Mouse (Mus musculus): Measurements from ENCODE around the gene Paxbp1. TPM values are rescaled to one million over a fixed set of nuclear protein-coding genes. Genes with fewer than 3 reads are reported as not detected.

Gene Paxbp1
- total RNA-seq, 2 experiments from 2014 or later: 30.5 to 42.7 TPM

DNA sequence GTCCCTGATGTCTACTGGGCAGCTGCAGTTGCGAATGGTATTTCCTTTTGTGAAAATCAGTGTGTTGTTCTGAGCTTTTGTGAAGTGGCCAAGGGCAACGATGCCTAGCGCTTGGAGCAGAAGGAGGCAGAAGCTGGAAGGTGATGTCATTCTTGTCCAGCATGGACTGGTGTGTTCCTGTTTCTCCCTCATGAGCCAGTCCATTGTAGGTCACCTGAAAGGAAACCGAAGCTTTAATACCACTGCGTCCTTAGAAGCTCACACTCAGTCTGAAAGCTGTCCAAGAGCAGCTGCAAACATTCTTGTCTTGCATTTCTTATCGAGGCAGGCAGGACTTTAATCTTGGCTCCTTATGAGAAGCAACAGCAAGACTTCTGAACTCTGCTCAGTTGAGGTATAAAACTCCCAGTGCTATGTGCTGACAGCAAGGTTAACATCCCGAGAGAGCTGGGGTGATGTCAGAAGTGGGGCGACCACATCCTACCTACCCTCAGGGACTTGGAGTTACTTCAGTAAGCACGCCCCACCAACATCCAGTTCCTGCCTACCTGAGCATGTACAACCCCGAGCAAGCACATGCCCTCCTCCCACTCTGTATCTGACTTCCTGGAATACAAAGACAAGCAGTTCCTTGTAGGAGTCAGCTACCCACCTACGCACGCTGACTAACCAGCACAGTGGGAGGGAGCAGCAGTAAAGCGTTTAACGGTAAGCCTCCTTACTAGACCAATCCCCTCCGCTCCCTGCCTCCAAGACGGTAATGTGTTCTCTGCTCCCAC, 11.9 kb upstream of the Paxbp1 start:
- no peak for DNase-seq (ENCODE audit: low spot score in 2 of 2)

GRCm38 (mm10) chr16:91055150-91055549, 10.8 kb upstream of the Paxbp1 start:
- DNase-seq (ENCODE audit: low spot score in 2 of 2): no peak

DNA sequence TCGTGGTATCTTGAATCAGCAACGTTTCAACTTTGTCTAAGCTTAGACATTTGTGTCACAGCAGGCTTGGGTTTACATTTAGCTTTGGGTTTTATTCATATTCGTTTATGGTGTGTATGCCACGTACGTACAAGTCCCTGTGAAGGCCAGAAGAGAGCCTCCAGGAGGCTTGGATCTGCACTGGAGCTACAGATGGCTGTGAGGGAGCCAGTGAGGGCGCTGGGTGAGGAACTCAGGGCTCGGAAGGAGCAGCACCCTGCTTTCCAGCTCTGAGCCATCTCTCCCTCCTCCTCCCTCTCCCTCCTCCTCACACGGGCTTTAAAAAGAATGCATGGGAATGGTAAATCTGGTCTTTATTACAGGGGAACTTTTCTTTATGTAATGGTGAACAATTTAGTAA, 9.3 kb upstream of the Paxbp1 start:
- no peak for DNase-seq (ENCODE audit: low spot score in 2 of 2)

DNA sequence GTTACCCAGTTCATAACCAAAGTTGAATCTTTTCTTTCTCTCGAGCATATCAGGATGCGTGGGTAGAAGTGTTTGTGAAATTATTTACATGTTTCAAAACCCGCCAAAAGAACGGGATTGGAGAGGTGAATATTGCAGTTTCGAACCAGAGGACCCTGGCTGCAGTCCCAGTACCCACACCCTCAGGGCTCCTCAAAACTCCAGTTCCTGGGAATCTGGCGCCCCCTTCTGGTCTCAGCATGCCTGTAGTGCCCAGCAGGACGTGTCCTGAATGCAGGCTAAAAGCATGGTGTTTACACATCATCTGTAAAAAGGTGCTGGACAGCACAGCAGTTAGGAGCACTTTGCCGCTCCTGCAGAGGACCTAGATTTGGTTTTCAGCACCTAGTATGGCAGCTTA, 1.2 kb upstream of the Paxbp1 start:
- peak in 1 of 2 experiments; percentile 50 for DNase-seq (ENCODE audit: low spot score in 2 of 2)

DNA sequence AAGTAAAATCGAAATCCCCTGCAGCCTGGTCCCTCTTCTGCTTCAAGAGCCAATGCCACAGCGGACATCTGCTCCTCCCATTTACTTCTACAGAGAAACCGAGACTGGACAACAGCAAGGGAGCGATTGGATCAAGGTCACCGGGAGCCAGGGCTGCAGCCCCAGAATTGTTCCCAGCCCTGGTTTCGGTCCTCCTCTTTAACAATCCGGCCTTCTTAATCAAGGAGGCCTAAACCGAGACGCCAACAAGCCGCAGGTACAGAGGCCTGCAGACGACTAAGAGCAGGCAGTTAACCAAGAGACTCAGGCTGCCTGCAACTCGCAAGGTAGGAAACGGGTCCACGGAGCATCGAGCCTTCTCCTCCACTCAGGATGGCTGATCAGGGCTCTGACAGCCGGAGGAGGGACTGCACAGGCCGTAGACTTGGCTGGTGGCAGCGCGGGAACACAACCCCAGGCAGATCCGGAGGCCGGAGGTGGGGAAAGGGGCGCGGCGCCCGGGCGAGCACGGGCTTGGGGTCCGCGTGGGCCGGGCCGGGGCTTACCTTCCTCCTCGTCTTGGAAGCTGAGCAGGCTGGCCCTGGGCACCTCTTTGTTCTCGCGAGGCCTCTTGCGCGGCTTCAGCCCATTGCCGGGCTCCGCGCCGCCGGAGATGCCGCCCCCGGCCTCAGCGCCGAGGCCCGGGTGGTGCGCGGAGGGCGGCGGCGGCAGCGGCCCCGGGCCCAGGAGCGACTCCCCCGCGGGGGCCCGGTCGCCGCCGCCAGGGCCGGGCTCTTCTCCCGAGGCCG, 688 bp downstream of the Paxbp1 start:
- DNase-seq (ENCODE audit: low spot score in 2 of 2): peak; percentile 51 to 72

DNA sequence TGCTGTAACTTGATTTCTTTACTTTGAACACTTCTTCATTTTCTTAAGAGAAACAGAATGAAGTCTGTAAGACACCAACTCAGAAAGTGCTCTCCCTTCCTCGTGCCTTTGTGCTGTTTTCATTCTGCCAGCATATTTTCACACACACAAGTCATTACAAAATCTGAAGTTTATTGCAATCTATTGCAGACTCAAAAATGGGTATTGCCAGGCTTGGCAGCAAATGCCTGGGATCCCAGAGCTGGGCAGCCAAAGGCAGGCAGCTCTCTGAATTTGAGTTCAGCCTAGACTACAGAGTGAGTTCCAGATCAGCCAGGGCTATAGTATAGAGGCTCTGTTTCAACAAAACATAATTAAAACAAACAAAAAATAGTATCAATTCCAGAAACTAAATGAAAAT, 1.7 kb downstream of the Paxbp1 start:
- no peak for DNase-seq (ENCODE audit: low spot score in 2 of 2)

DNA sequence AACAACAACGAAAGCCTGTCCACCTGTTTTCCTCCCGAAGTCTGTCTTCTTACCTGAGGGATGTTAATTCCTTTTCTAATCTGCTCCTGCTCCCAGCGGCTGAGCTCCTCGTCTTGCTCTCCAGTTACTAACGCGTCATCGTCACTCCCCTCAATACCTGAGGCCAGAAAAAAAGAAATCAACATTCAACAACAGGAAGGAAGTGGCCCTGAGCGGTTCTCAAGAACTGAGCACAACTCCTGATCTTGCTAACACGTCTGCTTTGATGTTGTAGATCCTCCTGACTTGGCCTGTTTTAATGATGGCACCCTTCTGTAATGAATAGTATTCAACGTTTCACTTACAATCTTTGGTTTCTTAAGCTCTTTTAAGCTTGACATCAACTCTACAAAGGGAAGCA, 8.5 kb downstream of the Paxbp1 start:
- no peak for DNase-seq (ENCODE audit: low spot score in 2 of 2)

GRCm38 (mm10) chr16:91030751-91031150, 13.6 kb downstream of the Paxbp1 start:
- DNase-seq (ENCODE audit: low spot score in 2 of 2): no peak

GRCm38 (mm10) chr16:91029901-91030300, 14.4 kb downstream of the Paxbp1 start:
- DNase-seq (ENCODE audit: low spot score in 2 of 2): no peak

- DNase-seq (ENCODE audit: low spot score in 2 of 2): no peak
Measured at GRCm38 (mm10) chr16:91029161-91029743, 15.1 kb downstream of the Paxbp1 start.

DNA sequence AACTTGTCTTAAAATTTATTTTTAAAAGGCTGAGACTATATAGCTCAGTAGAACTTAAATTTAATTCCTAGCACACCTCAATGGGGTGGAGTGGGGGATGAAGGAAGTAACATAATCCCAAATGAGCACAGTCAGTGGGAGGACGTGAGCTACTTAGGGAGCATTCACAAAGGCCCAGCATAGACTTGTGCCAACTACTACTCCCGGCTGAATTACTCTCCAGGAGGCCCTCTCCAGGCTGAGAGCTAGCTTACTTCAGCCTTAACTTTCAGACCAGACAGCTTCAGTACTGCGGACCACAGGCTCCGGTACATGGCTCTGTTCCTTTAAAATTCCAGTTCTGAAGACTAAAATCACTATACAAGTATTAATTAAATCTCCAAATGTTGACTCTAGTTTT, 18.1 kb downstream of the Paxbp1 start:
- DNase-seq (ENCODE audit: low spot score in 2 of 2): no peak

DNA sequence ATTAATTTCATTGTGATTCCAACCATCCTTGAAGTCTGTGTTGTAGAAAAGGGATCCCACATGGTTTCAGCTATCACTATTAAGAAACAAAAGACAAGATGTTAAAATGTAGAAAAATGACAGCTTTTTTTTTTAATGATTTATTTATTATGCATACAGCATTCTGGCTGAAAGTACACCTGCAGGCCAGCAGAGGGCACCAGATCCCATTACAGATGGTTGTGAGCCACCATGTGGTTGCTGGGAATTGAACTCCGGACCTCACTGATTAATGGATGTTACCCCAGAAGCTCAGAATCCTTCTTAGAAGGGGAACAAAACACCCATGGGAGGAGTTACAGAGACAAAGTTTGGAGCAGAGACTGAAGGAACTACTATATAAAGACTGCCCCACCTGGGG, 21.0 kb downstream of the Paxbp1 start:
- DNase-seq (ENCODE audit: low spot score in 2 of 2): no peak

GRCm38 (mm10) chr16:91020842-91021483, 23.4 kb downstream of the Paxbp1 start:
- no peak for DNase-seq (ENCODE audit: low spot score in 2 of 2)

DNA sequence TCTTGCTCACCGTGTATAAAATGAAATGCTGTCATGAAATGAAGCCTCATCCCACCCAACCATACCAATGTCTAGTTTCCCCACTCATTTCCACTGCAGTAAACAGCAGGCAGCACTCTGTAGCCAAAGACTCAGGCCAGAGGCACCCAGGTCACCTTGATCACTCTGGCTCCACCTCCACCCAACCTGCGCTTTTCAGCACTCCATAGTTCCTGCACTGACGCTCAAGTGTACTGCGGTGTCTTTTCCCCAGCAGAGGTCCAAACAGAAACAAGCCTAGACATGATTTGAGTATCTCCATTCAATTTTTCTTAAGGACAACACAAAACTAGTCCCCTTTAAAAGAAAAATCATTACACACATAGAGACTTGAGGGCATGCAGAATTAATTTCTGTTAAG, 24.9 kb downstream of the Paxbp1 start:
- no peak for DNase-seq (ENCODE audit: low spot score in 2 of 2)

DNA sequence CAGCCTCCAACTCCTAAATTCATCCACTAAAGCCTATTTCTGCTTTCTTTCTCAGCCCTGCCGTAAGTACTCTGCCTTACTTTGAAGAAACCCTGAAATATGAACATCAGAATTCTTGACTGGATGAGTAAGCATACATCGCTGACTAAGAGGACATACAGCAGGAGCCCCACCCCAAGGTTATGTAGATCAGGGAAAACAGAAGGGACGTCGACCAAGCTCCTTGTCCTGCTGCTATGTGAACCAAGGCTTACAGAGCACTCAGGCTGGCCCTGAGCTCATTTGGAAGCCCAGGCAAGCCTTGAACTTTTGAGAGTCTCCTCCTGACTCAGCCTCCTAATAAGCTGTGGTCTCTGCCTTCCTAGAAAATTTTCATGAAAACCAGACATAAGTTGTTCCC, 28.6 kb downstream of the Paxbp1 start:
- DNase-seq (ENCODE audit: low spot score in 2 of 2): no peak

GRCm38 (mm10) chr16:91011847-91012246, 32.5 kb downstream of the Paxbp1 start:
- no peak for DNase-seq (ENCODE audit: low spot score in 2 of 2)

GRCm38 (mm10) chr16:91011021-91011683, 33.2 kb downstream of the Paxbp1 start, which contains the start of gene Synj1:
TSS of gene Synj1 (minus strand) at chr16:91011308.
- DNase-seq (ENCODE audit: low spot score in 2 of 2): peak; percentile 86 to 91

GRCm38 (mm10) chr16:91010581-91011020, 33.7 kb downstream of the Paxbp1 start:
- DNase-seq (ENCODE audit: low spot score in 2 of 2): no peak

- DNase-seq (ENCODE audit: low spot score in 2 of 2): no peak
Measured at GRCm38 (mm10) chr16:91009942-91010529, 34.3 kb downstream of the Paxbp1 start.

DNA sequence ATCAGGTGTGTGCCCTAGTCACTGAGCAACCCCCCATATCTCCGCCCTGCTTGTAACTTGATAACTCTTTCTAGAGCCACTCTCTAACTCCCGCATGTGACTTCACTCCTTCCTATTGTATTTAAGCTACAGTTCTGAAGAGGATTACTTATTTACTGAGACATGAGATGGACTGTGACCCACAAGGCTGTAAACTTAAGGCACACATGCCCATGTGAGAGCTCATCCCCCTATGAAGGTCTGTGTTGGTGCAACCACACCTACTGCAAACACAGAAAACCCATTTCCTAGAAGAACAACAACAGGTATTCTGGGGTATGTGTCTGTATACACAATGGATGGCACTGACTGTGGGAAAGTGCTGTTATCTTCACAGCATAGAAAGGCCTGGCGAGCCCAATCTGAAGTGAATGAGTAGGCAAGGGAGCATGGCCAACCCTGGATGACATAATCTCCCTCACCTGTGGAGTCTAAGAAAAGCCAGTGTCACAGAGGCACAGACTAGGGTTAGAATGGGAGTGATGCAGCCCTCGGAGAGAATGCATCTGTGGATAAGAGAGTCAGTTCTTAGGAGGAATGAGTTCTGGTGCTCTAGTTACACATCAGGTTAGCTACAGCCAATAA, 39.3 kb downstream of the Paxbp1 start:
- no peak for DNase-seq (ENCODE audit: low spot score in 2 of 2)
